ENCODE assay signal across 22 mouse cellular contexts in genomic region chr2:66103740-66104436, GRCm38 (mm10). TPM values are rescaled to one million over a fixed set of nuclear protein-coding genes. Genes with fewer than 3 reads are reported as not detected.
"Had no signal": no experiment of that assay in that cellular context is flagged by ENCODE, and none has a peak within 500 bp of the region (broad histone marks: within the 10 kb centered on the region; RNA-seq: fewer than 3 reads in every experiment).

No protein-coding gene starts in this region.

- H3K36me3 ChIP-seq: kidney, embryonic 15.5 days; lung, embryonic 15.5 days; neural tube, embryonic 12.5 days; stomach, embryonic 15.5 days had no signal

- ATAC-seq: liver, postnatal 0 days had no signal

- H3K9me3 ChIP-seq: kidney, embryonic 15.5 days; lung, embryonic 15.5 days; neural tube, embryonic 12.5 days; stomach, embryonic 15.5 days had no signal

- H3K27me3 ChIP-seq: kidney, embryonic 15.5 days; lung, embryonic 15.5 days; neural tube, embryonic 12.5 days; stomach, embryonic 15.5 days had no signal

- H3K4me1 ChIP-seq: neural tube, embryonic 12.5 days; stomach, embryonic 15.5 days had no signal

- H3K9ac ChIP-seq: kidney, embryonic 15.5 days; liver, embryonic 14.5 days; liver, postnatal 0 days; lung, embryonic 15.5 days; neural tube, embryonic 12.5 days; stomach, embryonic 15.5 days had no signal

- H3K4me3 ChIP-seq: kidney, embryonic 15.5 days; left cerebral cortex, adult 2 months; lung, embryonic 15.5 days; neural tube, embryonic 12.5 days; stomach, embryonic 15.5 days had no signal

- DNase-seq: kidney, adult 11 months; kidney, adult 8-10 months; kidney, postnatal 10 days; kidney, postnatal 36 days; layer of hippocampus, postnatal 36 days; liver, postnatal 0 days; lung, postnatal 10 days; lung, postnatal 4 days; midbrain, embryonic 14.5 days; retina, postnatal 1 day; right cerebral cortex, postnatal 25 days; spleen, adult 18-20 months; thymus, adult 18-20 months; thymus, postnatal 36 days had no signal

- H3K4me2 ChIP-seq: kidney, embryonic 15.5 days; liver, embryonic 11.5 days; lung, embryonic 15.5 days; neural tube, embryonic 12.5 days; stomach, embryonic 15.5 days had no signal

- H3K27ac ChIP-seq: kidney, embryonic 15.5 days; left cerebral cortex, adult 2 months; liver, embryonic 14.5 days; lung, embryonic 15.5 days; neural tube, embryonic 12.5 days; stomach, embryonic 15.5 days had no signal

RNA-seq across cellular contexts. Expression of gene Galnt3, which starts 20.9 kb away (rescaled TPM):
- total RNA-seq: megakaryocyte-erythroid progenitor cell, adult 5-6 weeks had no signal
